Mouse (Mus musculus) heart, embryonic 14.5 days (tissue): Measurements from ENCODE around the gene Pcgf2. TPM values are rescaled to one million over a fixed set of nuclear protein-coding genes. Genes with fewer than 3 reads are reported as not detected.

Experiments used
- ATAC-seq: fragments of 200-750 bp; cut with Nextera tagmentation; 2 replicates; pipeline ENCODE4 v1.8.0; 2017; ENCODE audit warnings: low read depth, moderate TSS enrichment; ENCODE audit not compliant: insufficient number of reproducible peaks, insufficient read depth, low FRiP score
- H3K27ac ChIP-seq, 2 experiments: fragments of 200-500 bp in 1 of 2; fragments of 300-500 bp in 1 of 2; sonication (generic) in 1 of 2; replicated peaks in 1 of 2; 2 replicates each; pipeline ENCODE4 v1.5.1; 2012 to 2014; ENCODE audit warnings: low read depth in 2 of 2, low read length in 2 of 2, control low read depth in 1 of 2, mild to moderate bottlenecking in 1 of 2, mixed read lengths in 1 of 2; ENCODE audit not compliant: control insufficient read depth in 1 of 2, insufficient read depth in 1 of 2
- H3K27me3 ChIP-seq: fragments of 300-500 bp; sonication (generic); 2 replicates; pipeline ENCODE4 v1.6.1; 2014; ENCODE audit warnings: mild to moderate bottlenecking, low read length, control low read depth; ENCODE audit not compliant: control insufficient read depth, insufficient read depth
- H3K36me3 ChIP-seq: fragments of 300-500 bp; sonication (generic); 2 replicates; pipeline ENCODE4 v1.6.1; 2014; ENCODE audit warnings: mild to moderate bottlenecking, control low read depth, low read length, mixed read lengths; ENCODE audit not compliant: control insufficient read depth, insufficient read depth
- H3K4me1 ChIP-seq, 2 experiments: fragments of 200-500 bp in 1 of 2; fragments of 300-500 bp in 1 of 2; sonication (generic) in 1 of 2; 2 replicates each; pipeline ENCODE4 v1.6.1; 2012 to 2014; ENCODE audit warnings: low read length in 2 of 2, control low read depth in 1 of 2, mixed read lengths in 1 of 2; ENCODE audit not compliant: control insufficient read depth in 2 of 2, insufficient read depth in 2 of 2
- H3K4me2 ChIP-seq: fragments of 300-500 bp; sonication (generic); 2 replicates; pipeline ENCODE4 v1.6.1; 2014; ENCODE audit warnings: mild to moderate bottlenecking, low read length
- H3K4me3 ChIP-seq, 2 experiments: fragments of 200-500 bp in 1 of 2; fragments of 300-500 bp in 1 of 2; sonication (generic) in 1 of 2; 2 replicates each; pipeline ENCODE4 v1.5.1; 2012 to 2014; ENCODE audit warnings: low read length in 2 of 2, mild to moderate bottlenecking in 2 of 2, control low read depth in 1 of 2, low read depth in 1 of 2, moderate library complexity in 1 of 2; ENCODE audit not compliant: control insufficient read depth in 1 of 2, insufficient read depth in 1 of 2
- H3K9ac ChIP-seq: fragments of 300-500 bp; sonication (generic); 2 replicates; pipeline ENCODE4 v1.6.1; 2014; ENCODE audit warnings: mild to moderate bottlenecking, low read length
- H3K9me3 ChIP-seq: fragments of 300-500 bp; sonication (generic); 2 replicates; pipeline ENCODE4 v1.6.1; 2016; ENCODE audit warnings: low read length, control low read depth; ENCODE audit not compliant: control insufficient read depth
- WGBS: fragments of 180-500 bp; shearing (Covaris S2); extraction: QIAGEN DNeasy Blood & Tissue Kit; methylation state at CpG from one replicate; pipeline ENCODE4 v1.1.7; 2014; 5-methylcytosine and 5-hydroxymethylcytosine counted together
- polyA plus RNA-seq: library from polyadenylated mRNA; unstranded; fragments of >200 nt; fragmentation: Nextera tagmentation; extraction: Ambion mirVana; gene quantifications from 2 replicates; pipeline ENCODE4 v1.2.1, GENCODE M21; 2014

The Pcgf2 gene
- polyA plus RNA-seq, 1 experiment from 2014 or later = 12.5 TPM

DNA sequence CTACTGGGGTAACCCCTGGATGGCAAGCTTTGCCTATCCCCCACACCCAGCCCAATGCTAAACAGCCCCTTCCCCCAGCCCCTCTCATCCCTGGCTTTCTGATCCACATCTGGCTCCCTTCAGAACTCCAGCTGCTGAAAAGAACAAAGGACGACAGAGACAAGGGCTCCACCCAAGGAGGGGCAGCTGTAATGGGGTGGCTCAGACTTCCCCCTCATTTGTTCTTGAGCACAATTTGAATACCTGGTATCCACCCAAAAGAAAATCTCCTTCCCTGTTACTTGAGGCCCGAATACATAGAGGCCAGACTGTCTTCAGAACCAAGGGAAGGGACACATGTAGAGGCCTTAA lies 29.1 kb downstream of the Pcgf2 start:
- Histone ChIP-seq H3K4me3 (no peak overlapping the region), H3K4me1 (peaks cover 27 to 32% of the 10 kb centered on the region in 2 experiments), H3K4me2 (no peak overlapping the region), H3K9me3 (no peaks in the 10 kb centered on the region), H3K9ac (peak overlapping the region; percentile 72; the same call in 1 of the 2 replicates), H3K36me3 (peaks cover 97% of the 10 kb centered on the region), H3K27ac (no peak overlapping the region), H3K27me3 (no peaks in the 10 kb centered on the region)
- WGBS = 64% methylated on average over 2 of the region's 2 CpGs
- ATAC-seq = no peak

GRCm38 (mm10) chr11:97670234-97671176 lies 29.8 kb downstream of the Pcgf2 start:
- WGBS = 29% methylated on average over 13 of the region's 13 CpGs
- Histone ChIP-seq H3K9ac (peak overlapping the region; percentile 72), H3K27ac (peak overlapping the region; percentile 82 to 88), H3K9me3 (no peaks in the 10 kb centered on the region), H3K4me2 (peak overlapping the region; percentile 66), H3K4me3 (peak overlapping the region; percentile 11 to 27), H3K4me1 (peaks cover 27 to 32% of the 10 kb centered on the region in 2 experiments), H3K36me3 (peaks cover 97% of the 10 kb centered on the region), H3K27me3 (no peaks in the 10 kb centered on the region)
- ATAC-seq = peak; percentile 60; the same call in 1 of the 2 replicates

GRCm38 (mm10) chr11:97669829-97670228 lies 30.5 kb downstream of the Pcgf2 start:
- Histone ChIP-seq H3K27me3 (no peaks in the 10 kb centered on the region), H3K9me3 (no peaks in the 10 kb centered on the region), H3K36me3 (peaks cover 94% of the 10 kb centered on the region), H3K4me2 (peak overlapping the region; percentile 66), H3K4me1 (peaks cover 28 to 34% of the 10 kb centered on the region in 2 experiments), H3K4me3 (peak overlapping the region; percentile 11 to 27), H3K27ac (peak overlapping the region; percentile 82 to 88), H3K9ac (peak overlapping the region; percentile 72)
- ATAC-seq = peak; percentile 61
- WGBS = 9% methylated on average over 6 of the region's 6 CpGs

DNA sequence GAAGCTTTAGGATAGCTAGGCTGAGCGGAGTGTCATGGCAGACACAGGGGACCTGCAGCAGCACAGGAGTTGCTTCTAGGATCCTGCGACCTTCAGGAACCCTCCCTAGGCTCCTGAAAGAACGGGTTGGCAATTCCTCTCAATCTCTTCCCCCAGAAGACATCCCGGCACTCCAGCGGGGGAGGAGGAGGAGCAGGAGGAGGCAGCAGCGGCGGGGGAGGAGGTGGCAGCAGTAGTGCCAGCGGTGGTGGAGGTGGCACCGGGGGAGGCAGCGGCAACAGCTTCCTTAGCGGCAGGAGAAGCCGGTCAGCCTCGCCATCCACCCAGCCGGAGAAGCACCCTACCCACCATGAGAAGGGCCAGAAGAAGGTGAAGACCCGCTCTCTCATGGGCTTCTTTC lies 31.0 kb downstream of the Pcgf2 start:
- no peaks in the 10 kb centered on the region for H3K27me3 ChIP-seq
- H3K4me2 ChIP-seq = peak overlapping the region; percentile 66
- H3K27ac ChIP-seq = peak overlapping the region; percentile 75 to 82
- peaks cover 89% of the 10 kb centered on the region for H3K36me3 ChIP-seq
- WGBS = 31% methylated on average over 15 of the region's 15 CpGs
- no peaks in the 10 kb centered on the region for H3K9me3 ChIP-seq
- H3K4me1 ChIP-seq = peaks cover 31 to 38% of the 10 kb centered on the region in 2 experiments
- no peak overlapping the region for H3K4me3 ChIP-seq
- ATAC-seq = no peak
- peak overlapping the region; percentile 61; the same call in 1 of the 2 replicates for H3K9ac ChIP-seq

DNA sequence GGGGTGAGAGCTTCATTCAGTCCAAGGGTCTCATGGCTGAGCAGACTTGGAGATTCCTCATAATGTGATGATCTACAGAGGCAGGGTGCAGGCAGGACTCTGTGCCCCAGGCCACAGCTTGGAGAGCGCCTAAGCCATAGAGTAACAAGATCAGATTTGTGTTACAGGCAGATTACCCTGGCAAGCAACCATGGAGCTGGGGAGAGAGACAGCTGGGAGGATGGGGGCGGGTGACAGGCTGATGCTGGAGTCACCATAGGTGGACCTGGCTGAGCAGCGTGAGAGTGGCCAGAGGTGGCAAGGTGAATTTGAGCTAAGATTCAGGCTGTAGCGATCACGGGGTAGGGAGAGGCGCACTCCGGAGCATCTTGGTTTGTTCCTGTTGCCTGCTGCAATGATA lies 32.1 kb downstream of the Pcgf2 start:
- Histone ChIP-seq H3K9me3 (no peaks in the 10 kb centered on the region), H3K27ac (peak overlapping the region in 1 of 2 experiments; percentile 19; a peak in 1 of 4 replicates), H3K9ac (0 out of 2 replicates have a peak overlapping the region, but pooled peaks have one; percentile 61), H3K4me2 (no peak overlapping the region), H3K36me3 (peaks cover 77% of the 10 kb centered on the region), H3K4me1 (peaks cover 31 to 38% of the 10 kb centered on the region in 2 experiments), H3K27me3 (no peaks in the 10 kb centered on the region), H3K4me3 (no peak overlapping the region)
- no peak for ATAC-seq
- WGBS = 87% methylated on average over 7 of the region's 7 CpGs

DNA sequence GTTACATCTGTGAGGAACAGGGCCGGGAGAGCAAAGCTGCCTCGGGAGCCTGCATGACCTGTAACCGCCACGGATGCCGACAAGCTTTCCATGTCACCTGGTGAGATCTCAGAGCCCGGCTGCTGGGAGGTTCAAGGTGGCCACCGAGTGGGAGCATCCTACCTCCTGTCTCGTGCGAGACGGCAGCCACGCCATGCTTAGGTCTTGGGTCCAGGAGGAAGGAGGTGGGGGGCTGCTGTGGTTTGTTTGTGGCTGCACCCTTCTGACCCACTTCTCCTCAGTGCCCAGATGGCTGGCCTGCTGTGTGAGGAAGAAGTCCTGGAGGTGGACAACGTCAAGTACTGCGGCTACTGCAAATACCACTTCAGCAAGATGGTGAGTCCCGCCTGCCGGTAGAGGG lies 33.5 kb downstream of the Pcgf2 start:
- Histone ChIP-seq H3K4me1 (peaks cover 40 to 48% of the 10 kb centered on the region in 2 experiments), H3K4me3 (no peak overlapping the region)

DNA sequence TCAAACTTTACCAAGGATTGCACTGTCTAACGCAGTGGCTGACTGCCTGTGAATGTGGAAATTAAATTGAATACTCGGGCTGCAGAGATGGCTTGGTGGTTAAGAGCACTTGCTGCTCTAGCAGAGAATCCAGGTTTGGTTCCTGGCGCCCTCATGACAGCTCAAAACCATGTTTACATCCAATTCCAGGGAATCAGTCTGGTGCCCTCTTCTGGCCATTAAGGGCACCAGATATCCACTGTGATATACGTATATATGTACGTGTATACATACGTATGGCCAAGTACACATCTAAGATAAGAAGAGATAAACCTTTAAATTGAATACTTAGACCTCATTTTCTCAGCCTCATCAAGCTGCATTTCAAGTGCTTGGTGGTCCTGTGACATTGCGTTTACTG lies 34.1 kb downstream of the Pcgf2 start:
- Histone ChIP-seq H3K27me3 (no peaks in the 10 kb centered on the region), H3K4me3 (no peak overlapping the region), H3K9me3 (no peaks in the 10 kb centered on the region), H3K4me1 (peaks cover 44 to 53% of the 10 kb centered on the region in 2 experiments), H3K27ac (no peak overlapping the region), H3K4me2 (no peak overlapping the region), H3K9ac (no peak overlapping the region), H3K36me3 (peaks cover 58% of the 10 kb centered on the region)
- 87% methylated on average over 7 of the region's 7 CpGs for WGBS
- no peak for ATAC-seq

More for the DNA sequence above, 33.5 kb downstream of the Pcgf2 start:
- Histone ChIP-seq H3K27ac (no peak overlapping the region), H3K9ac (no peak overlapping the region), H3K9me3 (no peaks in the 10 kb centered on the region), H3K4me2 (no peak overlapping the region), H3K27me3 (no peaks in the 10 kb centered on the region), H3K36me3 (peaks cover 64% of the 10 kb centered on the region)
- no peak for ATAC-seq
- WGBS = 88% methylated on average over 15 of the region's 15 CpGs
